In genomic region chr12:8817467-8818232, GRCm38 (mm10) we compare ENCODE assay signal across 8 mouse cellular contexts. TPM values are rescaled to one million over a fixed set of nuclear protein-coding genes. Genes with fewer than 3 reads are reported as not detected.
DNase-seq lines count a peak whose midpoint lies in the region; ATAC-seq and TF ChIP-seq lines count a peak whose summit lies in the region.

No protein-coding gene starts in this region.

- no peaks in the 10 kb centered on the region for H3K36me3 ChIP-seq in heart, postnatal 0 days (replicated peaks; ENCODE audit: control insufficient read depth, insufficient read depth, low read length)

- ATAC-seq in cerebellum, adult (ENCODE audit: insufficient number of reproducible peaks, low FRiP score, low TSS enrichment), result peak; percentile 40; the same call in 1 of the 2 replicates
- peak; percentile 73 for ATAC-seq in heart, postnatal 0 days (ENCODE audit: insufficient read depth, low read depth)

- no peak for TF ChIP-seq EP300 in heart, postnatal 0 days (IDR thresholded peaks at IDR 0.05; ENCODE audit: low read depth)

- DNase-seq in cerebellum, adult 8-10 months, result no peak
- DNase-seq in thymus, postnatal 14 days, result peak; percentile 34
- no peak for DNase-seq in thymus, postnatal 10 days (ENCODE audit: low spot score in 2 of 2)
- peak; percentile 24 for DNase-seq in heart, postnatal 0 days (ENCODE audit: low spot score)
- peak; percentile 59 for DNase-seq in lung, postnatal 14 days
- peak; percentile 58 to 66 for DNase-seq in urinary bladder, postnatal 4 days (ENCODE audit: low spot score in 2 of 2)
- DNase-seq in natural killer cell, adult 2 months (ENCODE audit: low spot score in 2 of 2), result no peak

- H3K9ac ChIP-seq in heart, postnatal 0 days (replicated peaks; ENCODE audit: low read depth, low read length), result no peak overlapping the region

- no peaks in the 10 kb centered on the region for H3K9me3 ChIP-seq in heart, postnatal 0 days (replicated peaks; ENCODE audit: control insufficient read depth, low read length)

- H3K4me3 ChIP-seq in heart, postnatal 0 days (ENCODE audit: low read depth, low read length), result no peak overlapping the region

- 0 out of 2 replicates have a peak, but pooled peaks cover 8% of the 10 kb centered on the region for H3K4me1 ChIP-seq in heart, postnatal 0 days (ENCODE audit: control insufficient read depth, insufficient read depth)

- H3K27me3 ChIP-seq in heart, postnatal 0 days (ENCODE audit: control insufficient read depth, insufficient read depth, low read length), result 0 out of 2 replicates have a peak, but pooled peaks cover 5% of the 10 kb centered on the region

- WGBS in heart, postnatal 0 days, result 25% methylated on average over 13 of the region's 13 CpGs

- TF ChIP-seq CTCF in heart, postnatal 0 days (IDR thresholded peaks at IDR 0.05; ENCODE audit: low read depth), result no peak

- no peak overlapping the region for H3K27ac ChIP-seq in heart, postnatal 0 days (ENCODE audit: low read depth)

- H3K4me2 ChIP-seq in heart, postnatal 0 days (ENCODE audit: low read depth, low read length), result no peak overlapping the region

RNA-seq across cellular contexts. Expression of gene Sdc1, which starts 46.5 kb away (rescaled TPM):
- total RNA-seq in heart, postnatal 0 days (2014; rRNA removed; ENCODE audit: low replicate concordance), result 30.4 and 39.8 TPM in 2 replicates
- 22.4 and 22.5 TPM in 2 replicates for polyA plus RNA-seq in heart, postnatal 0 days (2015; fragmentation: Nextera tagmentation; extraction: Ambion mirVana)

Comparison
In these comparisons a context has a peak if more than half of its experiments do, and no peak if none do; other contexts are left out.
1. DNase-seq: peak in thymus, postnatal 14 days (single experiment), heart, postnatal 0 days (single experiment), lung, postnatal 14 days (single experiment) and urinary bladder, postnatal 4 days (2 of 2); none in cerebellum, adult 8-10 months (single experiment), thymus, postnatal 10 days (0 of 2) and natural killer cell, adult 2 months (0 of 2).